ENCODE assay signal across 8 mouse cellular contexts in the genomic region with DNA sequence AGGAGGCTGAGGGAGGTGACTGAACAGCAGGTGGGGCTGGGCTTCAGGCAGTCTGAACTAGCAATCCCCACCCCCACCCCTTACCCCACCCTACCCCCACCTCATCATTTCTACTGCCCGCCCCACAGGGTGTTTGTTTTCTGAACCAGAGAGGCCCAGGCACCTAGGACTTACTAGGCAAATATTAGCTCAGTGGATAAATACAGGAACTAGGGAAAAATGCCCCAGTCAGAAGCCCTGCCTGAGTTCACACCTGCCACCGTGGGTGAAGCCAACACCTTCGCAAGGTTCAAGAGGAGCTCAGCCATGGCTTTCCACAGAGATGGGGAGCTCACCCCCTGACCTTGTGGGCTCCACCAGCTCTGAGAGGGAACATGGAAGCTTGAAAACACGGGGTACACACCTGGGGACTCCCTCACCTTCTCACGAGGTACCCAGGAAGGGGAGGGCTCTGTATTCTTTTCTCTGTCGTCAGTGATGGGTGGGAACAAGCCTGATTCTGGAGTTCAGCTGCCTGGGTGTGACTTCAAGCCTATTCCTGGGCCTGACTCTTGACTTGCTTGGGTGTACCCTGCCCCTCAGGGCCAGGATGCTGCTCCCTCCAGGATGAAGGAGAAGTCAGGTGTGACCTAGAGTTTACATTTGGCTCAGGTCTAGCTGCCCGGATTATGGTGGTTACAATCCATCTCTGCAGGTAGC. TPM values are rescaled to one million over a fixed set of nuclear protein-coding genes. Genes with fewer than 3 reads are reported as not detected.
DNase-seq lines count a peak whose midpoint lies in the region; ATAC-seq lines count a peak whose summit lies in the region.

A gene (plus strand): TSS at position 285 of the 699 bp plus-strand sequence.

- H3K9me3 ChIP-seq in embryonic facial prominence, embryonic 12.5 days = no peaks in the 10 kb centered on the region
- H3K9me3 ChIP-seq in hindbrain, embryonic 11.5 days (ENCODE audit: control insufficient read depth, low read length) = no peaks in the 10 kb centered on the region
- no peaks in the 10 kb centered on the region for H3K9me3 ChIP-seq in midbrain, embryonic 11.5 days (ENCODE audit: control insufficient read depth, low read length)

- no peak within 1 kb of the TSS for H3K27ac ChIP-seq in embryonic facial prominence, embryonic 12.5 days
- H3K27ac ChIP-seq in hindbrain, embryonic 11.5 days (ENCODE audit: low read depth, low read length) = no peak within 1 kb of the TSS
- no peak within 1 kb of the TSS for H3K27ac ChIP-seq in midbrain, embryonic 11.5 days (ENCODE audit: low read depth, low read length)

- no peak for DNase-seq in heart, adult 18-20 months
- no peak for DNase-seq in heart, adult 9 months (ENCODE audit: low spot score in 2 of 2)
- DNase-seq in hindbrain, embryonic 11.5 days (ENCODE audit: low spot score) = no peak
- DNase-seq in layer of hippocampus, postnatal 36 days = no peak
- no peak for DNase-seq in midbrain, embryonic 11.5 days (ENCODE audit: low spot score, missing footprints)
- DNase-seq in urinary bladder, postnatal 36 days (ENCODE audit: low spot score in 2 of 2) = no peak
- DNase-seq in B cell, adult 2 months = no peak

- no peak within 1 kb of the TSS for H3K4me3 ChIP-seq in embryonic facial prominence, embryonic 12.5 days
- no peak within 1 kb of the TSS for H3K4me3 ChIP-seq in hindbrain, embryonic 11.5 days (ENCODE audit: low read depth, low read length)
- no peak within 1 kb of the TSS for H3K4me3 ChIP-seq in midbrain, embryonic 11.5 days (ENCODE audit: low read depth, low read length)

- 57% methylated on average over 7 of the region's 7 CpGs for WGBS in embryonic facial prominence, embryonic 12.5 days
- WGBS in hindbrain, embryonic 11.5 days = 52% methylated on average over 7 of the region's 7 CpGs
- 59% methylated on average over 7 of the region's 7 CpGs for WGBS in midbrain, embryonic 11.5 days

- H3K36me3 ChIP-seq in embryonic facial prominence, embryonic 12.5 days = no peaks in the 10 kb centered on the region
- no peaks in the 10 kb centered on the region for H3K36me3 ChIP-seq in hindbrain, embryonic 11.5 days (ENCODE audit: control insufficient read depth, insufficient read depth, low read length)
- no peaks in the 10 kb centered on the region for H3K36me3 ChIP-seq in midbrain, embryonic 11.5 days (ENCODE audit: control insufficient read depth, insufficient read depth, low read length)

- peaks cover 15% of the 10 kb centered on the region; the same call in 1 of the 2 replicates for H3K4me1 ChIP-seq in embryonic facial prominence, embryonic 12.5 days
- peaks cover 4% of the 10 kb centered on the region; the same call in 1 of the 2 replicates for H3K4me1 ChIP-seq in hindbrain, embryonic 11.5 days (replicated peaks; ENCODE audit: control insufficient read depth, insufficient read depth, low read length)
- H3K4me1 ChIP-seq in midbrain, embryonic 11.5 days (ENCODE audit: control insufficient read depth, insufficient read depth, low read length) = peaks cover 8% of the 10 kb centered on the region

- no peak within 1 kb of the TSS for H3K4me2 ChIP-seq in embryonic facial prominence, embryonic 12.5 days (replicated peaks)
- no peak within 1 kb of the TSS for H3K4me2 ChIP-seq in hindbrain, embryonic 11.5 days (replicated peaks; ENCODE audit: low read depth, low read length)
- no peak within 1 kb of the TSS for H3K4me2 ChIP-seq in midbrain, embryonic 11.5 days

- no peak within 1 kb of the TSS for H3K9ac ChIP-seq in embryonic facial prominence, embryonic 12.5 days
- H3K9ac ChIP-seq in hindbrain, embryonic 11.5 days (ENCODE audit: low read depth, low read length) = no peak within 1 kb of the TSS
- no peak within 1 kb of the TSS for H3K9ac ChIP-seq in midbrain, embryonic 11.5 days (ENCODE audit: low read length)

- peaks cover 16% of the 10 kb centered on the region; the same call in 1 of the 2 replicates for H3K27me3 ChIP-seq in embryonic facial prominence, embryonic 12.5 days
- H3K27me3 ChIP-seq in hindbrain, embryonic 11.5 days (ENCODE audit: control insufficient read depth, insufficient read depth, low read length) = no peaks in the 10 kb centered on the region
- peaks cover 3% of the 10 kb centered on the region; the same call in 1 of the 2 replicates for H3K27me3 ChIP-seq in midbrain, embryonic 11.5 days (ENCODE audit: control insufficient read depth, insufficient read depth, low read length)

- ATAC-seq in embryonic facial prominence, embryonic 12.5 days (ENCODE audit: insufficient number of reproducible peaks, insufficient read depth, low FRiP score, low TSS enrichment) = no peak
- ATAC-seq in hindbrain, embryonic 11.5 days (ENCODE audit: low FRiP score) = no peak
- ATAC-seq in midbrain, embryonic 11.5 days (ENCODE audit: low FRiP score) = no peak

RNA-seq across cellular contexts. Expression of the gene that starts here (rescaled TPM):
- total RNA-seq in heart, adult 18-20 months (2021) = 10 to 100 TPM; 60.8 to 62.2 TPM
- 22.3 and 28.2 TPM in 2 replicates for polyA plus RNA-seq in embryonic facial prominence, embryonic 12.5 days (2016; fragmentation: Nextera tagmentation; extraction: Ambion mirVana)
- 138 and 160 TPM in 2 replicates for polyA plus RNA-seq in hindbrain, embryonic 11.5 days (2014; fragmentation: Nextera tagmentation; extraction: Ambion mirVana)
- 100 to 1,000 TPM in 1 of 2 experiments, 10 to 100 TPM in 1; 79.5 to 104 TPM for total RNA-seq in layer of hippocampus, postnatal 36 days (2021)
- polyA plus RNA-seq in midbrain, embryonic 11.5 days (2014; fragmentation: Nextera tagmentation; extraction: Ambion mirVana) = 153 and 157 TPM in 2 replicates
